ENCODE assay signal across 16 mouse cellular contexts in genomic region chr4:98836519-98836918, GRCm38 (mm10). TPM values are rescaled to one million over a fixed set of nuclear protein-coding genes. Genes with fewer than 3 reads are reported as not detected.
DNase-seq lines count a peak whose midpoint lies in the region.
"Had no signal": no experiment of that assay in that cellular context is flagged by ENCODE, and none has a peak within 500 bp of the region (broad histone marks: within the 10 kb centered on the region; RNA-seq: fewer than 3 reads in every experiment).

No protein-coding gene starts in this region.

- peak; percentile 55 for DNase-seq in adrenal gland, adult 2 months
- no peak for DNase-seq in adrenal gland, adult 8-10 months
- peak; percentile 26 for DNase-seq in thymus, postnatal 14 days
- DNase-seq in thymus, postnatal 0 days (ENCODE audit: low spot score), result no peak
- peak; percentile 26 to 34 for DNase-seq in kidney, postnatal 36 days
- DNase-seq in natural killer cell, adult 2 months (ENCODE audit: low spot score in 2 of 2), result peak; percentile 2 to 3
- no peak for DNase-seq in gastrocnemius, postnatal 10 days
- DNase-seq in liver, result no peak
- DNase-seq: B cell, adult 2 months; cerebellum, postnatal 14 days; heart, postnatal 36 days had no signal

RNA-seq across cellular contexts. Expression of gene I0C0044D17Rik, which starts 12.9 kb away (rescaled TPM):
- not detected for total RNA-seq in adrenal gland, adult 2 months (2021)
- not detected in 2 replicates for polyA plus RNA-seq in adrenal gland, adult 2 months (2012; rRNA removed)
- not detected for total RNA-seq in adrenal gland, adult 8-10 months (2022)
- polyA plus RNA-seq in thymus, postnatal 0 days (2015; fragmentation: Nextera tagmentation; extraction: Ambion mirVana), result not detected in 2 replicates
- total RNA-seq in gastrocnemius, postnatal 10 days (2021), result not detected
- total RNA-seq: gastrocnemius, adult 8-10 months; heart, postnatal 36 days; layer of hippocampus, adult 8-10 months had no signal
- polyA plus RNA-seq: limb, embryonic 13.5 days; midbrain, embryonic 10.5 days; neural tube, embryonic 14.5 days had no signal

RNA-seq across cellular contexts. Expression of gene Kank4, which starts 19.2 kb away (rescaled TPM):
- total RNA-seq in adrenal gland, adult 2 months (2021), result 1 to 10 TPM; 2.8 to 3.9 TPM
- 1.5 and 2.2 TPM in 2 replicates for polyA plus RNA-seq in adrenal gland, adult 2 months (2012; rRNA removed)
- 1 to 10 TPM; 3.1 to 4.2 (median 4.0) TPM for total RNA-seq in adrenal gland, adult 8-10 months (2022)
- 0.10 and 0.17 TPM in 2 replicates for polyA plus RNA-seq in thymus, postnatal 0 days (2015; fragmentation: Nextera tagmentation; extraction: Ambion mirVana)
- total RNA-seq in gastrocnemius, postnatal 10 days (2021), result 1 to 10 TPM; 4.5 to 5.5 TPM

Comparison
In these comparisons a context has a peak if more than half of its experiments do, and no peak if none do; other contexts are left out.
1. DNase-seq: peak in adrenal gland, adult 2 months (single experiment), thymus, postnatal 14 days (single experiment), kidney, postnatal 36 days (2 of 2) and natural killer cell, adult 2 months (2 of 2); none in adrenal gland, adult 8-10 months (single experiment), thymus, postnatal 0 days (single experiment), gastrocnemius, postnatal 10 days (single experiment) and liver (single experiment).